Mouse (Mus musculus) v-Abl transformed pro-B cells (cell line): ENCODE measurements around the gene Xndc1.

Experiments used
- in situ Hi-C, 2 experiments: fragments of 400-800 bp; cut with MboI; formaldehyde crosslinking; loops; one replicate each; pipeline ENCODE4 v1.15.1; 2025; ENCODE audit not compliant: unreplicated experiment in 2 of 2

Xndc1 gene

GRCm38 (mm10) chr7:102078517-102078916 is 13.2 kb downstream of the Xndc1 start:
- in situ Hi-C loops: loop anchor here (5.0 to 25.0 kb wide), 7 partner anchors 81 to 1116 kb away; partner anchors contain the start of genes Clpb (in 2 of the 2), Gm45837 (in 1 of the 2), P2ry2 (in 1 of the 2) and P2ry6 (in 1 of the 2)

DNA sequence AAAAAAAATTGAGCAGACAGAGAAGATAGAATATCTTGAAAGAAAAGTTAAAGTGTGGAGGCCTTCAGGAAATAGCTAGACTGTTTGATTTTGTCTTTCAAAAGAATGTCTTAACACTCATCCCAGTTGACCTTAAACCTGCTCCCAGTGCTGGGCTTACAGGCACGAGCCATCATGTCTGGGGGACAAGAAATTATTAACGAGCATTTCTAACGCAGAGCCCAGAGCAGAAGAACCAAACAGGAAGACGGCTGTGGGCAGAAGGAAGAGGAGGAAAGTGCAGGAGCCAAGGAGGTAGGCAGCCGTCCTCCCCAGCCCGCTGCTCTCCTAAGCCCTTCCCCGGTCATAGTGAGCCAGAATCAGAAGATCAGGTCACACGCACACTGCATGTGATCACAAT is 15.0 kb downstream of the Xndc1 start:
- in situ Hi-C loops: loop anchor here (5.0 to 25.0 kb wide), 5 partner anchors 163 to 1118 kb away; partner anchors contain the start of genes Gm45837 (in 1 of the 2), P2ry2 (in 1 of the 2), P2ry6 (in 1 of the 2) and Pde2a (in 1 of the 2)

DNA sequence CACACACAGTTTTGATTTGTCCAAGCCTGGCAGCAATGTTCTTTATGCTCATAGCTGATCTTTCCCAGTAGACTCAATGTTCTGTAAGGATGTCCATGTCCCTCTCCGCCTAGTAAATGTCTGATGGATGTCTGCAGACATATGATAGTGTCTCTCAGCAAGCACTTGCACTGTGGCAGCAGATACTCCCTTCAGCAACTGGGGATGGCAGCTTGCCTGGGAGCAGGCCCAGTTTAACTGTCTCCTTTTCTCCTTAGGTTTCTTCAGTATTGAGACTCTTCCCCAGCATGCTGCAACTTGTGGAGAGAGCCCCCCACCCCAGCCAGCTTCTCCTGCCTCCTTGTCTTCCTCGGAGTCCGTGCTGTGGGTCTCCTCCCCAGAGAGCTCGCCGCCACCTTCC is 16.5 kb downstream of the Xndc1 start:
- in situ Hi-C loops: loop anchor here (5.0 to 25.0 kb wide), 5 partner anchors 164 to 1119 kb away; partner anchors contain the start of genes Gm45837 (in 1 of the 2), P2ry2 (in 1 of the 2), P2ry6 (in 1 of the 2) and Pde2a (in 1 of the 2)

DNA sequence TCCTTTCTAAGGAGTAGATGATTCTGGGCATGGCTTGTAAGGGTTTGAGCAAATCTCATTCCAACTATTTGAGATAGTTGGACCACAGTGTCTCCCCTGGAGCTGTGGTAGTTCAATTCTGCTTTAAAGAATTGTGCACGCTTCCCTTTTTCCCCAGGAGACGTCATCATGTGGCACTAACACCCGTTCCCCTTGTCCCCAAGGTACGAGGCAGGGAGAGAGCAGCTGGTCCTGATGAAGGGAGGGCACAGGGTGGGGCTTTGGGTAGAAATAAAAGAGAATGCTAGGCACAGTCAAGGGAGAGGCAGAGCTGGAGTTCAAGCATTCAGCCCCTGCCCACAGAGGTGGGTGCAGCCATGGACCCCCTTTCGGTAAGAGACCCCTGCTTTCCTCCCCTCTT is 17.5 kb downstream of the Xndc1 start, which contains the start of gene Trpc2:
Trpc2 (plus strand) TSS at position 301 of the 400 bp plus-strand sequence.
- in situ Hi-C loops: loop anchor here (5.0 to 25.0 kb wide), 5 partner anchors 166 to 1121 kb away; partner anchors contain the start of genes Gm45837 (in 1 of the 2), P2ry2 (in 1 of the 2), P2ry6 (in 1 of the 2) and Pde2a (in 1 of the 2)

DNA sequence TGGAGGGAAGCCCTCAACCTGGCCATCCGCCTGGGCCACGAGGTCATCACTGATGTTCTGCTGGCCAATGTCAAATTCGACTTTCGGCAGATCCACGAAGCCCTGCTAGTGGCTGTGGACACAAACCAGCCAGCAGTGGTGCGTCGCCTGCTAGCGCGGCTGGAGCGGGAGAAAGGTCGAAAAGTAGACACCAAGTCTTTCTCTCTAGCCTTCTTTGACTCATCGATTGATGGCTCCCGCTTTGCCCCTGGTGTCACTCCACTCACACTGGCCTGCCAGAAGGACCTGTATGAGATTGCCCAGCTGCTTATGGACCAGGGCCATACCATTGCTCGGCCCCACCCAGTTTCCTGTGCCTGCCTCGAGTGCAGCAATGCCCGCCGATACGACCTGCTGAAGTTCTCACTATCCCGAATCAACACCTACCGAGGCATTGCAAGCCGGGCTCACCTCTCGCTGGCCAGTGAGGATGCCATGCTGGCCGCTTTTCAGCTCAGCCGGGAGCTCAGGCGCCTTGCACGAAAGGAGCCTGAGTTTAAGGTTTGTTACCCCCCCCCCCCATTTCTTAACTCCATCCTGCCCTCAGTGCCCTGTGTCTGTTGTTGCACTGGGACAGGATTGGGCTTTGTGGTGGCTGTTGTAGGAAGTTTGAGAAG is 18.9 kb downstream of the Xndc1 start:
- in situ Hi-C loops: loop anchor here (5.0 to 25.0 kb wide), 5 partner anchors 167 to 1122 kb away; partner anchors contain the start of genes Gm45837 (in 1 of the 2), P2ry2 (in 1 of the 2), P2ry6 (in 1 of the 2) and Pde2a (in 1 of the 2)

GRCm38 (mm10) chr7:102087336-102087735 is 22.0 kb downstream of the Xndc1 start:
- in situ Hi-C loops: loop anchor here (25.0 kb wide), 4 partner anchors 675 to 1125 kb away; partner anchors contain the start of genes Gm45837 (in 1 of the 2), P2ry2 (in 1 of the 2), P2ry6 (in 1 of the 2) and Pde2a (in 1 of the 2)

GRCm38 (mm10) chr7:102099760-102100661 is 34.7 kb downstream of the Xndc1 start:
- in situ Hi-C loops: loop anchor here (25.0 kb wide), 4 partner anchors 688 to 1138 kb away; partner anchors contain the start of genes Gm45837 (in 1 of the 2), P2ry2 (in 1 of the 2), P2ry6 (in 1 of the 2) and Pde2a (in 1 of the 2)

DNA sequence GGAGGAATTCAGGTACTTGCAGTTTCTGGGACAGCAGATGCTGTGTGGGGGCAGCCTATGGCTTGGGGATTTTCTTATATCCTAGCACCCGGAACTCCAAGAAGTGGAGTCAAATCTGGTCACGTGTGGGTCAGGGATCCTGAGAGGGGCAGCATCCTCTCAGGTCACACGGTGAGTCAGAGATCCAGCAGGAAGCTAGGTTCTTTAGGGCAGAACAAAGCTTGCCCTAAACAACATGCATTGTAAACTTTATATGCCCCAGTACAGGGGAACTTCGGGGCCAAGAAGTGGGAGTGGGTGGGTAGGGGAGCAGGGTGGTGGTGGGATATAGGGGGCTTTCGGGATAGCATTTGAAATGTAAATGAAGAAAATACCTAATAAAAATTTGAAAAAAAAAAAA is 35.6 kb downstream of the Xndc1 start:
- in situ Hi-C loops: no loop called here

DNA sequence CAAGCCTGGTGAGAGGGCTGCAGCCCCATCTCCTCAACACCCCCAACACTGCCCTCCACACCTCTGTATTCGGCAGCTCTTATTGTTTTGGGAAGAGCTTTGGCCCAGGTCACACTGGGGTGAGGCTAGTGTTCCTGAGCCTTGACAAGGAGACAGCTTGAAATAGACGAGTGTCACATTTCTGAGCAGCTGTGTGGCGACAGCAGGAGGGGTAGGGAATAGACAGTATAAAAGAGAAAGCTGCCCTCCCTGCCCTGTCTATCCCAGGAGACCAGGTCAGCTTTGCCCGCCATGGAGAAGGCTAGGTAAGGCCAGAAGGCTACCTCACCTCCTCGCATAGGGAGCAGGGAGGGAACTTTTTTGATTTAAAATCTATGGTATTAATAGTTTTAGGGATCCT is 36.2 kb downstream of the Xndc1 start, which contains the start of gene Art1:
Art1 (plus strand) TSS at position 257 of the 400 bp plus-strand sequence.
- in situ Hi-C loops: no loop called here

GRCm38 (mm10) chr7:102102241-102102640 is 36.9 kb downstream of the Xndc1 start:
- in situ Hi-C loops: no loop called here

DNA sequence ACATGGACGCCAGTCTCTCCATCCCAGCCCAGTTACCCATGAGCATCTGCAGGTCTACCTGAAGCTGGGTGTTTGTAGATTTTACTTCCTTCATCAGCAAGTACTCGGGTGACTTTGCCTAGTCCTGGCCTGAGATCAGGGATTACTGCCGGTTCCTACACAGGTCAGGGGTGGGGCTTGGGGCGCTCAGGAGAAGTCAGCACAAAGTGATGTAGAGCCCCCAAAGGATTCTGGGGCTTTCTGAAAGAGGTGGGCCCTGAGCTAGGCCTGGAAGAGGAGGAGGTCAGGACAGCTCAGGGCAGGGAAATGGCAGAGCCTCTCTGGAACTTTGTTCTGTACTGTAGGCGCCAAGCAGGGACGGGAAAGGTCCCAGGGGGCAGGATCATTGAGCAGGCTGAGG is 37.4 kb downstream of the Xndc1 start:
- in situ Hi-C loops: no loop called here

GRCm38 (mm10) chr7:102103555-102103954 is 38.2 kb downstream of the Xndc1 start:
- in situ Hi-C loops: no loop called here

- in situ Hi-C loops: no loop called here
Observed at GRCm38 (mm10) chr7:102104126-102104525, 38.8 kb downstream of the Xndc1 start.

DNA sequence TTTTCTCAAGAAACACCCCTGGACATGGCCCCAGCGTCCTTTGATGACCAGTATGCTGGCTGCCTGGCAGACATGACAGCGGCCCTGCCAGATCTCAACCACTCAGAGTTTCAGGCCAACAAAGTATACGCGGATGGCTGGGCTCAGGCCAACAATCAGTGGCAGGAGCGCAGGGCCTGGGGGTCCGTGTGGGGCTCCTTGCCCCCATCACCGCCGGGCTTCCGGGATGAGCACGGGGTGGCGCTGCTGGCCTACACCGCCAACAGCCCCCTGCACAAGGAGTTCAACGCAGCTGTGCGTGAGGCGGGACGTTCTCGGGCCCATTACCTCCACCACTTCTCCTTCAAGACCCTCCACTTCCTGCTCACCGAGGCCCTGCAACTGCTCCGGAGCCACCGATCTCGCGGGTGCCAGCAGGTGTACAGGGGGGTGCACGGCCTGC is 41.4 kb downstream of the Xndc1 start:
- in situ Hi-C loops: no loop called here

GRCm38 (mm10) chr7:102108206-102108605 is 42.9 kb downstream of the Xndc1 start:
- in situ Hi-C loops: no loop called here

DNA sequence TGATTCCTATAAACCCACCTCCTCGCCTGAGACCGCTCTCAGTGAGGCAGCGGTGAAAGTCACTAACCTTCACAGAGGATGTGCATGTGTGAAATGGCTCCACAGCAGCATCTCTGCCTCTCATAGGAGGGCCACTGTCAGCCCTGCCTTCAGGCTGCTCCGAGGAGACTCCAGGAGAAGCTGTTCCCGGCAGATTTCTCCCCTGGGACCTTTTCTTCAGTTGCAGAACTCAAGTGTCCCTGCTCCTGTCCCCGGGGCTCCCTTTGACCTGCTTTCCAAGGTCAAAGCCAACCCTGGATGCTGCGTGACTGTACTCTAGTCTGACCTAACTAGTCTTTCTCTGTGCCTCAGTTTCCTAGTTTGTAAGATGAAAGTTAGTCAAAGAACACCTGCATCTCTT is 43.9 kb downstream of the Xndc1 start, which contains the start of gene Art5:
Art5 (minus strand) TSS at position 319 of the 400 bp plus-strand sequence.
- in situ Hi-C loops: no loop called here

GRCm38 (mm10) chr7:102109746-102110145 is 44.4 kb downstream of the Xndc1 start:
- in situ Hi-C loops: no loop called here

DNA sequence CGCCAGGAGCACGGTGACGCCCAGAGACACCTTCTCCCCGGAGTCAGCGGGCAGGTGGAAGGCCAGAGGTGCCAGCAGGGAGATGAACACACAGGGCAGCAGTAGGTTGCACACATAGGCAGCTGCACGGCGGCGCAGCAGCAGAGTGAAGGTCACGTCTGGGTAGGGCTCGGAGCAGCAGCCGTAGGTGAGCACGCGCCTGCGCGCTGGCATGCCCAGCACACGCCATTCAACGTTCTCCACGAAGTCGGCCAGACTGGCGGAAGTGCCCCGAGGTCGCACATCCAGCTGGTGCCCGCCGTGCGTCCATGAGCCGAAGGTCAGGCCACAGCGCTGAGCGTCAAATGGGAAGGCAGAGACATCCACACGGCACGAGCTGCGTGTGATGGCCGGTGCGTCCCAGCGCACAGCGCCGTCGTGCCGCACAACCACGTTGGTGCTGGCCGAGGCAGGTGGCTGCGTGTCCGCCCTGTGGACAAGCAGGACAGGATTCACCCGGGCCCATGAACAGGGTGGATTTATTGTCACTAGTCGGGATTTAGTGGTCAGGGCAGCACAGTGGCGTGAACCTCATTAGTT is 47.9 kb downstream of the Xndc1 start:
- in situ Hi-C loops: no loop called here

GRCm38 (mm10) chr7:102116579-102117331 is 51.4 kb downstream of the Xndc1 start, which contains the start of gene Chrna10:
Gene Chrna10 (minus strand): TSS chr7:102116828.
- in situ Hi-C loops: no loop called here
